Mouse (Mus musculus): ENCODE measurements around the gene Psmc3ip. TPM values are rescaled to one million over a fixed set of nuclear protein-coding genes. Genes with fewer than 3 reads are reported as not detected.

Gene Psmc3ip
- polyA plus RNA-seq, 1 experiment from 2014 or later, result 44.1 TPM

- no peak for DNase-seq
- Histone ChIP-seq H3K36me3 (ENCODE audit: insufficient read depth) (peaks cover 96% of the 10 kb centered on the region), H3K4me2 (no peak overlapping the region), H3K9me3 (ENCODE audit: low read depth, low read length) (no peaks in the 10 kb centered on the region), H3K4me3 (ENCODE audit: low read depth, low read length) (no peak overlapping the region), H3K9ac (no peak overlapping the region), H3K27ac (ENCODE audit: low read depth) (no peak overlapping the region), H3K27me3 (ENCODE audit: insufficient read depth, low read length) (no peaks in the 10 kb centered on the region), H3K4me1 (ENCODE audit: insufficient read depth) (no peaks in the 10 kb centered on the region)
- ATAC-seq (ENCODE audit: insufficient read depth), result no peak
- 90% methylated on average over 4 of the region's 4 CpGs for WGBS
- TF ChIP-seq CTCF (IDR thresholded peaks at IDR 0.05; ENCODE audit: low read depth), result no peak
Observed at GRCm38 (mm10) chr11:101045826-101046225, 49.4 kb downstream of the Psmc3ip start.

Small RNA genes within 50 kb of the gene (microRNA-seq; reads per million reads assigned to microRNA genes)
- gene Gm27626 (ENCODE audit: borderline number of aligned reads), result not detected

Other genes with a start within 250 kb of the Psmc3ip start
- gene Stat5b, start 244.7 kb downstream of the Psmc3ip start, polyA plus RNA-seq (2014; fragmentation: Nextera tagmentation; extraction: Ambion mirVana), result 26.6 and 27.9 TPM in 2 replicates
- gene Stat5a, start 236.1 kb downstream of the Psmc3ip start, polyA plus RNA-seq (2014; fragmentation: Nextera tagmentation; extraction: Ambion mirVana), result 5.4 and 5.8 TPM in 2 replicates
- 33.8 and 36.5 TPM in 2 replicates for gene Stat3, start 155.9 kb downstream of the Psmc3ip start, polyA plus RNA-seq (2014; fragmentation: Nextera tagmentation; extraction: Ambion mirVana)
- 137 and 143 TPM in 2 replicates for gene Cavin1, start 124.5 kb downstream of the Psmc3ip start, polyA plus RNA-seq (2014; fragmentation: Nextera tagmentation; extraction: Ambion mirVana)
- 32.8 and 38.0 TPM in 2 replicates for gene Atp6v0a1, start 86.0 kb downstream of the Psmc3ip start, polyA plus RNA-seq (2014; fragmentation: Nextera tagmentation; extraction: Ambion mirVana)
- 13.2 and 14.0 TPM in 2 replicates for gene Naglu, start 25.4 kb downstream of the Psmc3ip start, polyA plus RNA-seq (2014; fragmentation: Nextera tagmentation; extraction: Ambion mirVana)
- not detected in 2 replicates for gene Hsd17b1, start 17.0 kb downstream of the Psmc3ip start, polyA plus RNA-seq (2014; fragmentation: Nextera tagmentation; extraction: Ambion mirVana)
- 37.9 and 38.0 TPM in 2 replicates for gene Coasy, start 12.9 kb downstream of the Psmc3ip start, polyA plus RNA-seq (2014; fragmentation: Nextera tagmentation; extraction: Ambion mirVana)
- gene Mlx, start 8.2 kb downstream of the Psmc3ip start, polyA plus RNA-seq (2014; fragmentation: Nextera tagmentation; extraction: Ambion mirVana), result 39.1 and 40.5 TPM in 2 replicates
- gene Retreg3, start 24.5 kb upstream of the Psmc3ip start, polyA plus RNA-seq (2014; fragmentation: Nextera tagmentation; extraction: Ambion mirVana), result 9.3 and 9.4 TPM in 2 replicates
- gene Tubg1, start 24.5 kb upstream of the Psmc3ip start, polyA plus RNA-seq (2014; fragmentation: Nextera tagmentation; extraction: Ambion mirVana), result 89.8 and 96.0 TPM in 2 replicates
- 2.7 and 4.1 TPM in 2 replicates for gene Tubg2, start 60.5 kb upstream of the Psmc3ip start, polyA plus RNA-seq (2014; fragmentation: Nextera tagmentation; extraction: Ambion mirVana)
- 0.84 and 1.0 TPM in 2 replicates for gene Cntnap1, start 75.1 kb upstream of the Psmc3ip start, polyA plus RNA-seq (2014; fragmentation: Nextera tagmentation; extraction: Ambion mirVana)
- gene Plekhh3, start 75.9 kb upstream of the Psmc3ip start, polyA plus RNA-seq (2014; fragmentation: Nextera tagmentation; extraction: Ambion mirVana), result 15.9 and 18.0 TPM in 2 replicates
- 0.11 TPM in 1 of 2 replicates, not detected in the other for gene Ccr10, start 80.0 kb upstream of the Psmc3ip start, polyA plus RNA-seq (2014; fragmentation: Nextera tagmentation; extraction: Ambion mirVana)
- gene Ezh1, start 131.0 kb upstream of the Psmc3ip start, polyA plus RNA-seq (2014; fragmentation: Nextera tagmentation; extraction: Ambion mirVana), result 17.4 and 18.9 TPM in 2 replicates
- gene Ramp2, start 150.6 kb upstream of the Psmc3ip start, polyA plus RNA-seq (2014; fragmentation: Nextera tagmentation; extraction: Ambion mirVana), result 271 and 276 TPM in 2 replicates
- gene Vps25, start 158.3 kb upstream of the Psmc3ip start, polyA plus RNA-seq (2014; fragmentation: Nextera tagmentation; extraction: Ambion mirVana), result 132 and 139 TPM in 2 replicates
- 5.3 and 5.8 TPM in 2 replicates for gene Wnk4, start 165.1 kb upstream of the Psmc3ip start, polyA plus RNA-seq (2014; fragmentation: Nextera tagmentation; extraction: Ambion mirVana)
- 1.0 and 1.9 TPM in 2 replicates for gene Cntd1, start 183.6 kb upstream of the Psmc3ip start, polyA plus RNA-seq (2014; fragmentation: Nextera tagmentation; extraction: Ambion mirVana)
- gene Coa3, start 183.7 kb upstream of the Psmc3ip start, polyA plus RNA-seq (2014; fragmentation: Nextera tagmentation; extraction: Ambion mirVana), result 190 and 197 TPM in 2 replicates
- gene Becn1, start 206.8 kb upstream of the Psmc3ip start, polyA plus RNA-seq (2014; fragmentation: Nextera tagmentation; extraction: Ambion mirVana), result 149 and 154 TPM in 2 replicates
- gene Psme3, start 220.8 kb upstream of the Psmc3ip start, polyA plus RNA-seq (2014; fragmentation: Nextera tagmentation; extraction: Ambion mirVana), result 118 and 123 TPM in 2 replicates
- gene Aoc2, start 229.6 kb upstream of the Psmc3ip start, polyA plus RNA-seq (2014; fragmentation: Nextera tagmentation; extraction: Ambion mirVana), result 1.5 TPM in 2 replicates
- gene Aoc3, start 235.2 kb upstream of the Psmc3ip start, polyA plus RNA-seq (2014; fragmentation: Nextera tagmentation; extraction: Ambion mirVana), result 0.62 and 0.83 TPM in 2 replicates

Data from lung, embryonic 14.5 days (tissue).